Mouse (Mus musculus) kidney, postnatal 36 days (tissue): ENCODE data around the gene Prkag2.

ENCODE experiments used
- DNase-seq, 2 experiments: peaks; one replicate each; pipeline ENCODE4 v3.0.0; 2021 to 2022; ENCODE audit warnings: mixed read lengths in 2 of 2

Prkag2 gene

GRCm38 (mm10) chr5:25044007-25044406, 56.4 kb downstream of the Prkag2 start:
- no peak for DNase-seq

GRCm38 (mm10) chr5:25041947-25042346, 58.5 kb downstream of the Prkag2 start:
- DNase-seq = peak in 1 of 2 experiments; percentile 21

GRCm38 (mm10) chr5:25041307-25041706, 59.1 kb downstream of the Prkag2 start:
- peak in 1 of 2 experiments; percentile 63 for DNase-seq

- no peak for DNase-seq
These were observed 59.5 kb downstream of the Prkag2 start for GRCm38 (mm10) chr5:25040903-25041302.

GRCm38 (mm10) chr5:25038827-25039226, 61.6 kb downstream of the Prkag2 start:
- no peak for DNase-seq

GRCm38 (mm10) chr5:25035391-25035790, 65.1 kb downstream of the Prkag2 start:
- DNase-seq = peak in 1 of 2 experiments; percentile 38

GRCm38 (mm10) chr5:25031456-25031856, 69.0 kb downstream of the Prkag2 start:
- DNase-seq = no peak

- DNase-seq = no peak
These were observed 69.4 kb downstream of the Prkag2 start for GRCm38 (mm10) chr5:25031037-25031436.

- DNase-seq = no peak
These were observed 70.2 kb downstream of the Prkag2 start for GRCm38 (mm10) chr5:25030276-25030681.

- no peak for DNase-seq
These were observed 72.8 kb downstream of the Prkag2 start for GRCm38 (mm10) chr5:25027673-25028072.

- DNase-seq = peak; percentile 29 to 30
These were observed 75.0 kb downstream of the Prkag2 start for GRCm38 (mm10) chr5:25025309-25026019.

GRCm38 (mm10) chr5:25022904-25023303, 77.5 kb downstream of the Prkag2 start:
- DNase-seq = peak; percentile 31 to 84

GRCm38 (mm10) chr5:25019221-25019620, 81.2 kb downstream of the Prkag2 start:
- DNase-seq = peak; percentile 34 to 43

- DNase-seq = peak in 1 of 2 experiments; percentile 58
These were observed 88.3 kb downstream of the Prkag2 start for GRCm38 (mm10) chr5:25012134-25012533.

- peak; percentile 86 to 92 for DNase-seq
These were observed 89.4 kb downstream of the Prkag2 start for GRCm38 (mm10) chr5:25011019-25011485.

- DNase-seq = peak; percentile 70 to 91
These were observed 90.0 kb downstream of the Prkag2 start for GRCm38 (mm10) chr5:25010438-25010892.

- DNase-seq = no peak
These were observed 90.7 kb downstream of the Prkag2 start for GRCm38 (mm10) chr5:25009770-25010169.

- no peak for DNase-seq
These were observed 91.5 kb downstream of the Prkag2 start for GRCm38 (mm10) chr5:25008966-25009365.

- DNase-seq = peak; percentile 87 to 94
These were observed 93.6 kb downstream of the Prkag2 start for GRCm38 (mm10) chr5:25006848-25007247.

- DNase-seq = no peak
These were observed 94.8 kb downstream of the Prkag2 start for GRCm38 (mm10) chr5:25005532-25006129.

- peak in 1 of 2 experiments; percentile 21 for DNase-seq
These were observed 99.0 kb downstream of the Prkag2 start for GRCm38 (mm10) chr5:25001391-25001794.

GRCm38 (mm10) chr5:24999351-24999750, 101.1 kb downstream of the Prkag2 start:
- peak in 1 of 2 experiments; percentile 37 for DNase-seq

- peak; percentile 58 to 82 for DNase-seq
These were observed 104.8 kb downstream of the Prkag2 start for GRCm38 (mm10) chr5:24995576-24996100.

- DNase-seq = no peak
These were observed 107.3 kb downstream of the Prkag2 start for GRCm38 (mm10) chr5:24993190-24993589.
